Mouse (Mus musculus): ENCODE data around the gene Adcy4.

Gene Adcy4

GRCm38 (mm10) chr14:55720666-55721065 is 63.2 kb downstream of the Adcy4 start:
- DNase-seq (ENCODE audit: low spot score in 2 of 2) = no peak

- DNase-seq (ENCODE audit: low spot score in 2 of 2) = no peak
Measured at GRCm38 (mm10) chr14:55719737-55720136, 64.2 kb downstream of the Adcy4 start.

Measured in frontal cortex, postnatal 10 days (tissue).